Mouse (Mus musculus) layer of hippocampus, adult 9-11 months (tissue): ENCODE results near the gene Lbhd2.

Source experiments
- DNase-seq: peaks from one replicate; pipeline ENCODE4 v3.0.0; 2022

Gene Lbhd2

DNA sequence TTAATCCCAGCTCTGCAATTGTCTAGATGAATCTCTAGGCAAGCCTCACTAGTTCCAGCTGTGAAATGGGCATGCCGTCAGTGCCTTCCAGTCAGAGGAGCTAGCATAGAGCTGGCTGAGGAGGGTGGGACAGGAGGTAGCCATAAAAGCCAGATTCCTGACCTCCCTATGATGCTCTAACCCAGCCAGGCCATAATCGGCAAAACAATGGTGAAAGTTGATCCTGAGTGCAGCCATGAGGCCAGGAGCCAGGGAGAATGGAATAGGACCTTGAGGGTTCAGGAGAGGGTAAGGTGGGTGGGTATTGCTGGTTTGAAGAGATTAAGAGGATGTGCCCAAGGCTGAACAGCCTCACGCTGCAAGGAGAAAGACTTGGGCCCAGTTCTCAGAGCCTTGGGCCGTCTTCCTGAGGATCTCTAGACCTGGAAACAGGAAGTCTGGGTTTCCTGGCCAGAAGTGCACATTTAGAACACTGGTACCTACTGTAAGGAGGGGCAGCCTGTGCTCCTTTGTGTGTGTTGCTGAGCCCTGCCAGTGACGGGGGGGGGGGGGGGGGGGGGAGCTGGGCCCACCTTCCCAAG lies 26.2 kb downstream of the Lbhd2 start:
- DNase-seq = no peak

- no peak for DNase-seq
Observed at GRCm38 (mm10) chr12:111434164-111434744, 27.6 kb downstream of the Lbhd2 start.

- no peak for DNase-seq
Observed at GRCm38 (mm10) chr12:111434745-111435327, 28.2 kb downstream of the Lbhd2 start.

- no peak for DNase-seq
Observed at GRCm38 (mm10) chr12:111436170-111436569, 29.6 kb downstream of the Lbhd2 start.

GRCm38 (mm10) chr12:111436640-111437039 lies 30.0 kb downstream of the Lbhd2 start:
- no peak for DNase-seq

- no peak for DNase-seq
Observed at GRCm38 (mm10) chr12:111437222-111437900, 30.8 kb downstream of the Lbhd2 start.

DNA sequence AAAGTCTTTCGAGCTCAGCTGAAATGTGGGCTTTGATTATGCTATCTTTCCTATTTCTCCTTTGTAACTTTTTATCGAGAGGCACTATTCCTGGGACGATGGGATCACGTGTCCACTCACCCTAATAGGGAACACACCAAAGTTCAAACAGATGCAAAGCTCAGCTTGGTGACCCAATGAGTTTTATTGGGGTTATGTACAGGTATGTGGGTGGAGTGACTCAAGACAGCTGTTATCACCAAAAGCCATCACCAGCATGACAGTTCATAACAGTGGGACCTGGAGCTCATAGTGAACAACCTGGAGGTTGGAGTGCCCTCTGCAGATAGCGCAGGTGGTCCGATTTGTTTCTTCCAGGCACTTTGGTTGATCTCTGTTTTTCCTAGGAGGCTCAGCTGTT lies 32.2 kb downstream of the Lbhd2 start:
- DNase-seq = no peak

GRCm38 (mm10) chr12:111440701-111441373 lies 34.2 kb downstream of the Lbhd2 start:
- DNase-seq = no peak

- no peak for DNase-seq
Observed at GRCm38 (mm10) chr12:111441523-111441922, 34.9 kb downstream of the Lbhd2 start.

GRCm38 (mm10) chr12:111442309-111443010 lies 35.9 kb downstream of the Lbhd2 start, which contains the start of gene Tnfaip2:
Gene Tnfaip2 (plus strand): TSS chr12:111442469.
- DNase-seq = no peak

GRCm38 (mm10) chr12:111443011-111443870 lies 36.6 kb downstream of the Lbhd2 start:
- DNase-seq = no peak

DNA sequence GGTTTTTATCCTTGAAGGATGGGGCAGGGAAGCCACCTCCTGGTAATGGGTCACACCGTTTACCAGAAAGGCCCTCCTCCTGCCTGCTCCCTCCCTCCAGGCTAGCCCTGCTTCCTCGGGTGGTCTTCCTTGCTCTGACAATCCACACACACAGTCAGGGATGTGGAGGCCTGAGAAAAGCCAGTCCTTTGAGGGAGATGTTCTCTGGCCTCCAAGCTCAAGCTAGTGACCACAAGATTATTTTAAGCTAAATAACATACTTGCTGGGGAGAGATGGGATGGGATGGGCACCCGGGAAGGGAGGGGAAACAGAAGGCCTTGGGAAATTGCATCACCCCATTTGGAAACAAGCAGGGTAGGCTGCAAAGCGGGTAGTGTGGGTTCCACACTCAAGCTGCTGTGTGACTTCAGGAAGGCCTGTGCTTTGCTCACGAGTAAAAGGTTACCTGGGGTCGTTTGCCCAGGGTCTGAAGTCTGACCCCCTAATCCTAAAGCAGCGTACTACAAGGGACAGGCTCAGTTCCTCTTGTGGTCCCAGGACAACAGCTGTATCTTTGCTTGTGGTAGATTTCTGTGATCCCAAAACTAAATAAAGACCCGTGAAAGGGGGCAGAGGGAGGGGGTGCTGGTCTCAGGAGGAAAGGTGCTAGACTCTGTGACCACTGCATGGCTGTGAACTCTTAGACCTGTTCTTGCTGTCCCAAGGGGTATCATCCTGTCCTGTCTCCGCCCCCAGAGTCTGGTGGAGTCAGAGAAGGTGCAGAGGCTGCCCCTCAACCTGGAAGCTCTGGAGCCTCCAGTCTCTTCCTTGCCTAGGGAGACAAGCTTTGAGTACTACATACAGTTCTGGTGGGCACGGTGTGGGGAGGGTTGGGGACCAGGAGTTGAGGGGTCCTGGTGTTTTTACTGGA lies 37.6 kb downstream of the Lbhd2 start:
- no peak for DNase-seq

DNA sequence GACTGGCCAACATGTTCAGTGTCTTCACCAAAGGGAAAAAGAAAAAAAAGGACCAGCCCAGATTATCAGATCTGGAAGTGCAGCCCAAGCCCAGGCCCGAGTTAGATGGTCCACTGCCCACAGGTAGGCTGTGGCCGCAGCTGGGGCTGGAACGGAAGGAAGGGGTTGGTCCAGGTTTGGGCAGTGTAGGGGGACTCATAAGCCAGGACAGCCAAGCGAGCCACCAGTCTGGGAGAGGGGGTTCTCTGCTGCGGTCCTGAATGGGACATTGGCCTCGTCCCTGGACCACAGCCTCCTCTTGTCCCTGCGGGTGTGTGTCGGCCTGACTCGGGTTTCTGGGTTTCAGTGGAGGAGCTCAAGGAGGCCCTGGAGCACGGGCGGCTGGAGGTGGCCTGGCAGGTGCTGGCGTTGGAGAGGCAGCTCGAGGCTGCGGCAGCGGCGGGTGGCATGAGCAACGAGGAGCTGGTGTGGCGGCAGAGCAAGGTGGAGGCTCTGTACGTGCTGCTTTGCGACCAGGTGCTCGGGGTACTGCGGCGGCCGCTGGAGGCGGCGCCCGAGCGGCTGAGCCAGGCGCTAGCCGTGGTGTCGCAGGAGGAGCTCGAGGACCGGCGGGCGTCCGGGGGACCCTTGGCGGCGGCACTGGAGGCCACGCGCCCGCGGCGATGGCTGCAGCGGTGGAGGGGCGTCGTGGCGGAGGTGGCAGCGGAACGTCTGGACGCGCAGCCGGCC lies 38.7 kb downstream of the Lbhd2 start:
- no peak for DNase-seq

DNA sequence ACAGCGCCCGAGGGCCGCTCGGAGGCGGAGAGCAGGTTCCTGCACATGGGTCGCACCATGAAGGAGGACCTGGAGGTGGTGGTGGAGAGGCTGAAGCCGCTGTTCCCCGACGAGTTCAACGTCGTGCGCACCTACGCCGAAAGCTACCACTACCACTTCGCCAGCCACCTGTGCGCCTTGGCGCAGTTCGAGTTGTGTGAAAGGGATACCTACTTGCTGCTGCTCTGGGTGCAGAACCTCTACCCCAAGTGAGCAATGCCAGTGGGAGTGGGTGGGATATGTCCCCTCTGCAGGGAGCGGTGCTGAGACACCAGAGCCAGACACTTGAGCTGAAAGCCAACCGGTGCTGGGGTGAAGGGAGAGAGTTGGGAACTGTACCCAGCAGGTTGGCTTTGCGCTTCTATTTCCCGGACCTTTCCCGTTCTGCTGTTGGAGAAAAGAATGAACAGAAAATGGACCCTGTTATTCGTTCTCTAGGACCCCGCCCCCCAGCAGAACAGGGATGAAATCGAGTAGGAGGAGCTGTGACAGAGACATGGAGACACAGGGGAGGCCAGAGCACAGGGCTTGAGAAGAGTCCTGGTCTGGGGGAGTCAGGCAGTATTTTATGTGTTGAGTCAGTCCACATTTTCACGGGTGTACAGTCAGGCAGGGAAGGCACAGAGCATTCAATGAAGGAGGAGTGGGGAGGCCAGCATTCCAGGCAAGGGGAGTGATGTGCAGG lies 39.4 kb downstream of the Lbhd2 start:
- no peak for DNase-seq

DNA sequence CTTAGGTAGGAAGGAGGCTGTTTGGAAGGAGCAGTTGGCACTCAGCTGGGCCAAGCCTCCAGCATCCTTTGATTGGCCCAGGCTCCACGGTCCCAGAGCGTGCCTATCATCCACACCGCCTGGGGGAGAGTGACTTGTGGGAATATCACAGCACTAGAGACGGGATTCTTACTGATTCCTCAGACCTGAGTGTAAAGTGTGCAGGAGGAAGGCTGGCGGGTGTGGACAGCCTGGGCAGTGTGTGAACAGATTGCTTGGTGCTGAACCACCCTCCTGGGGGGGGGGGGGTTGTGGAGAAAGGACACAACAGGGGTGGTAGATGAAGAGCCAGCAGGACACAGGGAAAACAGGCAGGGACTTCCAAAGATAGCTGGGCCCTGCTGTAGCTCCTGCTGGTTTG lies 40.1 kb downstream of the Lbhd2 start:
- no peak for DNase-seq

- DNase-seq = no peak
Observed at GRCm38 (mm10) chr12:111447350-111447749, 40.7 kb downstream of the Lbhd2 start.

DNA sequence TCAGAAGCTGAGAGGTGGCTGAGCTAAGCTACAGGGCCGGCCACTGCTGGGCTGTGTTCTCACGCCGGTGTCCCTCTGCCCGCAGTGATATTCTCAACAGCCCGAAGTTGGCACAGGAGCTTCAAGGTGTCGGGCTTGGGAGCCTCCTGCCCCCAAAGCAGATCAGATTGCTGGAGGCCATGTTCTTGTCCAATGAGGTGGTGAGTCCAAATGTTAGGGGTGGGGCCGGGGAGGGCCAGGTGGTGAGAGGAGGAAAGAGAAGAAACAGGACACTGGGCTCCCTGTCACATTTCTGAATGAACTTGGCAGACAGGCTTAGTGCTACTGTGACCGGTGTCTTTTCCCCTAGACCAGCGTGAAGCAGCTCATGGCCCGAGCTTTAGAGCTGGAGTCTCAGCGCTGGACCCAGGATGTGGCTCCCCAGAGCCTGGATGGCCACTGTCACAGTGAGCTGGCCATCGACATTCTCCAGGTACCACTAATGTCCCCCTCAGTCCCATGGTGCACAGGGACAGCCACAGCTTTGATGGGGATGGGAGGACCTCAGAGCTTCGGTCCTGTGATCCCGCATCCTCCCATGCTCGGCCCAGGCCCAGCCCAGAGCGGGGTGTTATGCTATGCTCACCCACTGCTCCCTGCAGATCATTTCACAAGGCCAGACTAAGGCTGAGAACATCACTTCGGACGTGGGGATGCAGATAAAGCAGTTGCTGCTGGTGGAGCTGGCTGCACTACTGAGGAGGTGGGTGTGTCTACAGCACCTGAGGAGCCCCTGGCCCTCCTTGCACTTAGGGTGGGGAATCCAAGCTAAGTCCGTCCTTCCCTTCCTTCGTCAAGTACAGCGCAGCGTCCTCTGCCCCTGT lies 41.5 kb downstream of the Lbhd2 start:
- DNase-seq = no peak
